Comparison of ENCODE assay signal across 9 mouse cellular contexts in genomic region chr13:115100381-115101177, GRCm38 (mm10). TPM values are rescaled to one million over a fixed set of nuclear protein-coding genes. Genes with fewer than 3 reads are reported as not detected.
DNase-seq lines count a peak whose midpoint lies in the region; ATAC-seq and TF ChIP-seq lines count a peak whose summit lies in the region.
"Had no signal": no experiment of that assay in that cellular context is flagged by ENCODE, and none has a peak within 500 bp of the region (broad histone marks: within the 10 kb centered on the region; RNA-seq: fewer than 3 reads in every experiment).

No protein-coding gene starts in this region.

- H3K4me3 ChIP-seq in layer of hippocampus, adult 2 months = peak overlapping the region; percentile 63
- H3K4me3 ChIP-seq in embryonic facial prominence, embryonic 14.5 days (ENCODE audit: low read depth, low read length) = peak overlapping the region; percentile 47
- peak overlapping the region; percentile 49 for H3K4me3 ChIP-seq in midbrain, embryonic 16.5 days (ENCODE audit: low read depth, low read length)
- H3K4me3 ChIP-seq in cerebellum, adult 2 months (replicated peaks; ENCODE audit: insufficient read depth, low read depth, low read length) = no peak overlapping the region

- H3K27ac ChIP-seq in layer of hippocampus, adult 2 months = peak overlapping the region; percentile 76
- H3K27ac ChIP-seq in embryonic facial prominence, embryonic 14.5 days (replicated peaks; ENCODE audit: low read depth, low read length) = no peak overlapping the region
- H3K27ac ChIP-seq in midbrain, embryonic 16.5 days (ENCODE audit: low read length) = no peak overlapping the region
- no peak overlapping the region for H3K27ac ChIP-seq in cerebellum, adult 2 months (ENCODE audit: insufficient read depth, low read length)

- peak overlapping the region; percentile 74 for H3K4me2 ChIP-seq in embryonic facial prominence, embryonic 14.5 days (ENCODE audit: low read depth, low read length)
- H3K4me2 ChIP-seq in midbrain, embryonic 16.5 days (ENCODE audit: low read length) = peak overlapping the region; percentile 77

- no peak for DNase-seq in layer of hippocampus, adult 2 months (ENCODE audit: low spot score in 2 of 2)
- DNase-seq in layer of hippocampus, postnatal 25 days (ENCODE audit: extremely low spot score in 1 of 2, low spot score in 1 of 2) = no peak
- no peak for DNase-seq in embryonic facial prominence, embryonic 14.5 days (ENCODE audit: low spot score)
- peak; percentile 12 for DNase-seq in hindlimb bud, embryonic 11.5 days (ENCODE audit: extremely low spot score, low read depth, low spot score)
- DNase-seq in cerebellum, adult 2 months = no peak
- DNase-seq in cerebellum, adult 9-11 months = no peak

- H3K9ac ChIP-seq in embryonic facial prominence, embryonic 14.5 days (ENCODE audit: low read depth, low read length) = peak overlapping the region; percentile 64
- no peak overlapping the region for H3K9ac ChIP-seq in midbrain, embryonic 16.5 days (ENCODE audit: low read depth, low read length)

- H3K9me3 ChIP-seq in embryonic facial prominence, embryonic 14.5 days (ENCODE audit: control insufficient read depth, low read length) = no peaks in the 10 kb centered on the region
- H3K9me3 ChIP-seq in midbrain, embryonic 16.5 days (replicated peaks; ENCODE audit: control insufficient read depth, low read length, poor library complexity, severe bottlenecking) = no peaks in the 10 kb centered on the region

- ATAC-seq in embryonic facial prominence, embryonic 14.5 days (ENCODE audit: low read depth) = no peak
- ATAC-seq in midbrain, embryonic 16.5 days = no peak
- ATAC-seq in monocyte, adult 5-6 weeks (replicated peaks; ENCODE audit: insufficient number of reproducible peaks, low FRiP score, low TSS enrichment, poor library complexity, severe bottlenecking) = no peak

- 30% methylated on average over 11 of the region's 11 CpGs for WGBS in embryonic facial prominence, embryonic 14.5 days
- WGBS in midbrain, embryonic 16.5 days = 30% methylated on average over 11 of the region's 11 CpGs
- WGBS in cerebellum, adult 2 months = 60% methylated on average over 11 of the region's 11 CpGs

- H3K4me1 ChIP-seq in embryonic facial prominence, embryonic 14.5 days (ENCODE audit: control insufficient read depth, insufficient read depth, low read length) = 0 out of 2 replicates have a peak, but pooled peaks cover 3% of the 10 kb centered on the region
- peaks cover 9% of the 10 kb centered on the region; the same call in 1 of the 2 replicates for H3K4me1 ChIP-seq in midbrain, embryonic 16.5 days (ENCODE audit: control insufficient read depth, insufficient read depth, low read length)
- no peaks in the 10 kb centered on the region for H3K4me1 ChIP-seq in cerebellum, adult 2 months (ENCODE audit: control insufficient read depth, insufficient read depth, low read length)

- peaks cover 11% of the 10 kb centered on the region for H3K27me3 ChIP-seq in embryonic facial prominence, embryonic 14.5 days (replicated peaks; ENCODE audit: control insufficient read depth, insufficient read depth, low read length)
- peaks cover 16% of the 10 kb centered on the region for H3K27me3 ChIP-seq in midbrain, embryonic 16.5 days (ENCODE audit: control insufficient read depth, insufficient read depth, low read depth, low read length)
- no peaks in the 10 kb centered on the region for H3K27me3 ChIP-seq in cerebellum, adult 2 months (ENCODE audit: control insufficient read depth, insufficient read depth, low read length)
- H3K27me3 ChIP-seq: Patski had no signal

- no peaks in the 10 kb centered on the region for H3K36me3 ChIP-seq in embryonic facial prominence, embryonic 14.5 days (ENCODE audit: control insufficient read depth, insufficient read depth, low read length)
- H3K36me3 ChIP-seq in midbrain, embryonic 16.5 days (ENCODE audit: control insufficient read depth, insufficient read depth, low read length) = no peaks in the 10 kb centered on the region

- no peak for TF ChIP-seq POLR2A in cerebellum, adult 2 months (IDR thresholded peaks at IDR 0.05; ENCODE audit: borderline replicate concordance, insufficient read depth, low read length)

- TF ChIP-seq CTCF in layer of hippocampus, adult 2 months (conservative IDR thresholded peaks at IDR 0.05) = no peak
- TF ChIP-seq CTCF in cerebellum, adult 2 months (IDR thresholded peaks at IDR 0.05; ENCODE audit: borderline replicate concordance, insufficient read depth, low read depth, low read length) = no peak

RNA-seq across cellular contexts. Expression of gene Gm49395, which starts 1.1 kb away (rescaled TPM):
- 1 to 10 TPM; 1.5 to 4.1 TPM for total RNA-seq in layer of hippocampus, adult 2 months (2021)
- 1 to 10 TPM in 1 of 2 experiments, under 1 TPM in 1; 0.84 to 2.6 TPM for total RNA-seq in layer of hippocampus, postnatal 25 days (2021)
- polyA plus RNA-seq in embryonic facial prominence, embryonic 14.5 days (2014; fragmentation: Nextera tagmentation; extraction: Ambion mirVana) = 4.7 and 6.1 TPM in 2 replicates
- 1.8 and 2.9 TPM in 2 replicates for polyA plus RNA-seq in midbrain, embryonic 16.5 days (2015; fragmentation: Nextera tagmentation; extraction: Ambion mirVana)
- 0.54 and 0.80 TPM in 2 replicates for polyA plus RNA-seq in cerebellum, adult 2 months (2012; rRNA removed)
- total RNA-seq in monocyte, adult 5-6 weeks (2017) = 1.1 TPM in 1 of 3 replicates, not detected in the others

RNA-seq across cellular contexts. Expression of gene Itga1, which starts 1.2 kb away (rescaled TPM):
- 1 to 10 TPM; 5.3 to 7.1 TPM for total RNA-seq in layer of hippocampus, adult 2 months (2021)
- 1 to 10 TPM; 5.3 to 7.4 TPM for total RNA-seq in layer of hippocampus, postnatal 25 days (2021)
- polyA plus RNA-seq in embryonic facial prominence, embryonic 14.5 days (2014; fragmentation: Nextera tagmentation; extraction: Ambion mirVana) = 11.6 and 12.6 TPM in 2 replicates
- polyA plus RNA-seq in midbrain, embryonic 16.5 days (2015; fragmentation: Nextera tagmentation; extraction: Ambion mirVana) = 6.1 and 6.9 TPM in 2 replicates
- polyA plus RNA-seq in cerebellum, adult 2 months (2012; rRNA removed) = 2.6 TPM in 2 replicates
- total RNA-seq in monocyte, adult 5-6 weeks (2017) = 1.8 to 2.1 TPM (median 2.1 TPM) in 3 replicates

RNA-seq across cellular contexts. Expression of gene Pelo, which starts 10.6 kb away (rescaled TPM):
- total RNA-seq in layer of hippocampus, adult 2 months (2021) = 10 to 100 TPM; 19.8 to 22.5 TPM
- total RNA-seq in layer of hippocampus, postnatal 25 days (2021) = 10 to 100 TPM; 21.0 to 22.7 TPM
- 6.6 and 6.7 TPM in 2 replicates for polyA plus RNA-seq in embryonic facial prominence, embryonic 14.5 days (2014; fragmentation: Nextera tagmentation; extraction: Ambion mirVana)
- polyA plus RNA-seq in midbrain, embryonic 16.5 days (2015; fragmentation: Nextera tagmentation; extraction: Ambion mirVana) = 4.6 and 5.2 TPM in 2 replicates
- 25.2 and 26.1 TPM in 2 replicates for polyA plus RNA-seq in cerebellum, adult 2 months (2012; rRNA removed)
- 4.1 to 6.7 TPM (median 6.7 TPM) in 3 replicates for total RNA-seq in monocyte, adult 5-6 weeks (2017)
